Mouse (Mus musculus) embryo, embryonic 10.5 days (tissue): ENCODE results near the gene Lss.
A peak's percentile ranks its signal among the peaks of the same experiment; 100 is the strongest.

ENCODE experiments used
- DNase-seq: peaks from one replicate; pipeline ENCODE4 v3.0.0-alpha.2; 2015; ENCODE audit warnings: low spot score

The Lss gene

DNA sequence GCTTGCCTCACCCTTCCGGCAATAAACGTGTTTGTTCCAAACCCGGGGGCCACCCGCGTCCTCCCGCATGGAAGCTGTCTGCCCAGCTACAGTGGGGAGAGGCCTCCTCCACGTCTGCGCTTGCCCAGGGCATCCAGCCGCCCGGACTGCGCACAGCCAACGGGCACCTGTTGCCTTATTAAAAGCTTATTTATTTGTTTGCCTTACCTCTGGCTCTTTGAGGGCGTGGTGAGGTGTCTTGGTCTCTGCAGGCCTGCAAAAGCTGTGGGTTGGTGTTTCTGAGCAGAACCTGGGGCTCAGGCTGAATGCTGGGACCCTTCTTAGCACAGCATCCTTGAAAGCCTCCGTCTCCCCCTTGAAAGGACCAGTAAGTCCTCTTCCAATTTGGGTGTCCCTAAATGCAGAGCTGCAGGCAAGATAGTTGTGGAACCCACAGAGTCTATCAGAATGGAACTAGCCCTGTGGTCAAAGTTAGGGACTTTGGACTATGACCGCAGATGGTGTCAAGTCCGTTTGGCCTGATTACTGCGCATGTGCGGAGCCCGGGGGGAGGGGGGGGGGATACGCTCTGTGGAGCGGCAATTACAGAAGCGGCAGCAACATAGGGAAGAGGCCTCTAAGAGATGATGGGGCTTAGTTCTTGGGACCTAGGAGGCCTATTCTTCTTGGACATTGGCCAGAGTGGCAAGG, 38.8 kb downstream of the Lss start:
- DNase-seq = no peak

- no peak for DNase-seq
These were observed 39.7 kb downstream of the Lss start for GRCm38 (mm10) chr10:76571070-76571469.

DNA sequence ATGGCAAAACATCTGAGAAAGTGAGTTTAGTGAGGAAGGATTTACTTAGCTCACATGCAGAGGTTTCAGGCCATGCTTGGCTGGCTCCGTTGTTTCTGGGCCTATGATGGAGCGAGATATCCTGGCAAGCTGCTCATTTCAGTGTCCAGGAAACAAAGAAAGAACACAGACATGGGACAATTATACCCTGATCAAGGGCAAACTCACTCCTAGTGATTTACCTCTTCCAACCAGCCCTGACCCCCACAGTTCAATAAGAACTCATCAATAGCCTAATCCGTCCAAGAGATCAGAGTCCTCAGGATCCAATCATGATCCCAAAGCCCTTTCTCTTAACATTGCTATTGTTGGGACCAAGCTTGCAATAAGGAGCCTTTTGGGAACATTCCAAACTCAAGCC, 40.8 kb downstream of the Lss start:
- no peak for DNase-seq

DNA sequence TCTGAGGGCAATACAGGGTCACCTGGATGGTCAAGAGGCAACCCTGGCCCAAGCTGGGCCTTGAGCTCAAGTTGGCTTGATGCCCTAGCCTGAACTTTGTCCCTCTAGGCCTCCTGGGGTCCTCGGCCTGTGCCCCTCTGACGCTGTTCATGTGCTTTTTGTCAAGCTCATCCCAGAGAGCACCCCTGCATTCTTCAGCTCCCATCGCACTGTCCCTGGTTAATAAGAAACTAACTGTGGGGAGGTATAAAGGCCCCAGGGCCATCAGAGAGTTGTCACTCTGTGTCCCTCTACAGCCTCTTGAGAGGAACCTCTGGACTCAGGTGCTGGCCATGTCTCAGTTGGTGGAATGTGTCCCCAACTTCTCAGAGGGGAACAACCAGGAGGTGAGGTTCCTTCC, 44.0 kb downstream of the Lss start, which contains the start of gene Ftcd:
Gene Ftcd (plus strand): TSS at position 275 of the 400 bp plus-strand sequence.
- DNase-seq = no peak

GRCm38 (mm10) chr10:76576920-76577319, 45.5 kb downstream of the Lss start:
- no peak for DNase-seq

DNA sequence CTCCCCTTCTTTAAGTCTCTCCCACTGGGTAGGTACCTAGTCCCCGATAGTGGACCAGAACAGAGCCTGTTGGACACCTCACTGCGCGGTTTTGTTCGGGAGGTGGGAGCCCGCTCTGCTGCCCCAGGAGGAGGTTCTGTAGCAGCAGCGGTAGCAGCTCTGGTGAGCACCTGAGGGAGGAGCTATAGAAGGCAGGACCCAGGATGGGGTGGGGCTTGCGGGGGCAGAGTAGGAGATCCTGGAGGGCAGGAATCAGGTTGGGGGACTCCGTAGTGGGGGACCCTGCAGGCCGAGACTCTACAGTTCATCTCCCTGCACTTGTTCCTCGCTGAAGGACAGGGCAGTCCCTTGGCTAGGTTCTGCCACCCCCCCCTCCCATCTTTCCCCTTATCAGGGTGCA, 52.8 kb downstream of the Lss start:
- no peak for DNase-seq

- peak; percentile 5 for DNase-seq
These were observed 54.8 kb downstream of the Lss start for GRCm38 (mm10) chr10:76586190-76586589.

DNA sequence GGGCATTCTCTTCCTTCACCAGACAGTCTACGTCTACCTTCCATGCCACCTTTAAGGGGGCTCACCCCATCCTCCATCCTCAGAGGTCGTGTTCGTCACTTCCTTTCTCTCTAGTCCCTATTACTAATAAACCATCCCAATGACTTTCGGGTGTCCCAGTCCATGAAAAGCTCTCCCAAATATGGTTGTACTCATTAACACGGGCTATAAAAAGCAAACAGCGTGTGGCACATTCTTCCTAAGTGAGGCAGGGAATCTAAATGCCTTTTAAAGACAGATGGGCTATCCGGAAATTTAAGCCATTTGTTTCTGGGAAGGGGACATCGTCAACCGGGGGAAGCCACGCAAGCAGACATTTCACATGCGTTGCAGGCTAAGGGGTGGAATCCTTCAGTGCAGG, 58.8 kb downstream of the Lss start:
- DNase-seq = no peak

DNA sequence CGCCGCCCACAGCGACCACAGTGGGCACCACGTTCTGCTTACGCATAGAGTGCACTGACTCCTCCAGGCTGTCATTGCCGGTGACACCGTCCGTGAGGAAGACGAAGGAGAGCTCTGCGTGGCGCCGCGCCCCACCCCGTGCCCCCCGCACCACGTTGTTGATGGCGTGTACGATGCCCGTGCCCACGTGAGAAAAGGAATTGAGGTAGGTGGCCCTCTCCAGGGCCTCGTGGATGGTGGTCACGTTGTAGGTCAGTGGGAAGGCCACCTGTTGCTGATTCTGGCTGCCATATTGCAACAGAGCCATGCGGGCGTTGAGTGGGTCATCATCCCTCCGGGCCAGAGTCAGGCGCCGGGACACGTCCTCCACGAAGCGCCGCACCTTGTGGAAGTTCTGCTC, 65.0 kb downstream of the Lss start:
- no peak for DNase-seq

DNA sequence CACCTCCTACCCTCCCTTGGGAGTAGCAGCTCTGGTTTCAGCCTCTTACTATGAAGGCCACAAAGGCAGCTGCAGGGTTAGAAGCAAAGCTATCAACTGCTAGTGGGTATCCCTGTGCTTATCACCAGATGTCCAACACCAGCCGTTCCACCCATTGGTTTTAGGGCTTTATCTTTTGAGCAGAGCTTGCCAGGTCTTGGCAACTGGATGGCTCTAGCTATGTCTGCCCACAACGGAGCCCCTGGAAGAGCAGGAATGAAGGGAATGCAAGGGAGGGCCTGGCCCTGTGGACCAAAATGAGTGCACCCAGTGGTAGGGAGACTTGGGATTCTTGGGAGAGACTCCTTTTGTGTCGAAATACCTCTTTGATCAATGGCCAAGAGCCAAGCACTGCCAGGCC, 71.3 kb downstream of the Lss start:
- no peak for DNase-seq
